Mouse (Mus musculus) testis, adult 2 months (tissue): ENCODE data around the gene 1700030K09Rik. TPM values are rescaled to one million over a fixed set of nuclear protein-coding genes. Genes with fewer than 3 reads are reported as not detected.
A peak's percentile ranks its signal among the peaks of the same experiment; 100 is the strongest.

Experiments
- H3K27ac ChIP-seq: fragments of 200-500 bp; 2 replicates; pipeline ENCODE4 v1.5.1; 2012; ENCODE audit warnings: low read depth, low read length; ENCODE audit not compliant: control insufficient read depth, insufficient read depth
- H3K27me3 ChIP-seq: fragments of 200-500 bp; 2 replicates; pipeline ENCODE4 v1.6.1; 2012; ENCODE audit warnings: mild to moderate bottlenecking, low read length, moderate library complexity; ENCODE audit not compliant: control insufficient read depth, insufficient read depth
- H3K36me3 ChIP-seq: fragments of 200-500 bp; 2 replicates; pipeline ENCODE4 v1.6.1; 2012; ENCODE audit warnings: mild to moderate bottlenecking, low read length; ENCODE audit not compliant: control insufficient read depth, insufficient read depth
- H3K4me1 ChIP-seq: fragments of 200-500 bp; 2 replicates; pipeline ENCODE4 v1.6.1; 2012; ENCODE audit warnings: low read length; ENCODE audit not compliant: control insufficient read depth, insufficient read depth
- H3K4me3 ChIP-seq: fragments of 200-500 bp; 2 replicates; pipeline ENCODE4 v1.5.1; 2012; ENCODE audit warnings: low read depth, mild to moderate bottlenecking, low read length, moderate library complexity, mixed read lengths; ENCODE audit not compliant: control insufficient read depth
- CTCF ChIP-seq: fragments of 200-500 bp; IDR thresholded peaks from 2 replicates; pipeline ENCODE4 v1.5.1; 2012; ENCODE audit warnings: low read depth, mild to moderate bottlenecking, inconsistent platforms, low read length, moderate library complexity; ENCODE audit not compliant: control insufficient read depth, insufficient read depth, insufficient replicate concordance
- POLR2A ChIP-seq: fragments of 200-500 bp; IDR thresholded peaks from 2 replicates; pipeline ENCODE4 v1.6.1; 2012; ENCODE audit warnings: low read depth, mild to moderate bottlenecking, inconsistent platforms, low read length, moderate library complexity; ENCODE audit not compliant: control insufficient read depth
- polyA plus RNA-seq: library from polyadenylated mRNA; depleted of rRNA; stranded (reverse); fragments of >200 nt; gene quantifications from 2 replicates; pipeline ENCODE4 v1.2.3, GENCODE M21; 2012

1700030K09Rik gene
- polyA plus RNA-seq, 1 experiment: 44.3 TPM

- H3K4me1 ChIP-seq: no peaks in the 10 kb centered on the region; the same call in 1 of the 2 replicates
- TF ChIP-seq CTCF (no peak), POLR2A (no peak)
- no peak overlapping the region for H3K4me3 ChIP-seq
- H3K36me3 ChIP-seq: no peaks in the 10 kb centered on the region
- H3K27me3 ChIP-seq: no peaks in the 10 kb centered on the region
- no peak overlapping the region for H3K27ac ChIP-seq
Measured at GRCm38 (mm10) chr8:72418073-72418472, 25.6 kb upstream of the 1700030K09Rik start.

DNA sequence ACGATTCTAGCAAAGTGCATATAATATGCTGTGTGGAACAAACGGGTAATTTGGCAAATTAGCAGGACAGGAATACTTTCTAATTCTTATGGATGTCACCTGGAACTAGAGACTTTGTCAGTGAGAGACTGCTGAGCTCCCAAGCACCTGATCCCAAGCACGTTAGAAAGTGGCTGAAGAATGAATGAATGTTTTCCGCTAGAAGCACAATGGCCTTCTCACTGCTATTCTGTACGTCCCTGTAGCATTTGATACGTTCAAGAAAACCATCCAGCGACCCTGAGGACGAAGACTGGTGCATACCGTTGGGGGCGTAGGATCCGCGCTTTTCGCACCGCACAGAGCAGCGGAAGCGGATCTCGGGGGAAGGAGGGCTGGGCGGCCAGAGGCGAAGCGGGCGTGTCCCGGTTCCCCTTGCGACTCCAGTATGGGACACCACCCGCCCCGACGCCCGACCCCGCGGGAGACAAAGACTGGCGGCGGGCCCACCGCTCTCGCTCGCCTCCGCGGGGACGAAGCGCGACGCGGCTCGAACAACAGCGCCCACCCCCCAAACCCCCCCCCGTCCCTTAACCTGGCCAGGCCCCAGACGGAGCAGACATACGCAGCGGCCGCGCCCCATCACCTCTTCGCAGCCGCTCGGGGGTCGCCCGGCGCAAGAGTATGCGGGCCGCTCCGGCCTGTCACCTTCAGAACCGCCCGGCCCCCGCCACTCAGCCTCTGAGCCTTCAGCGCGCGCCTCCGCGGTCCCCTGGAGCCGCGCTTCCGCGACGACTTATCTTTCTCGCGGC is 22.9 kb upstream of the 1700030K09Rik start:
- Histone ChIP-seq H3K27me3 (no peaks in the 10 kb centered on the region), H3K27ac (peak overlapping the region; percentile 84), H3K4me3 (peak overlapping the region; percentile 94), H3K4me1 (no peaks in the 10 kb centered on the region; the same call in 1 of the 2 replicates), H3K36me3 (no peaks in the 10 kb centered on the region)
- TF ChIP-seq POLR2A (no peak), CTCF (no peak)

GRCm38 (mm10) chr8:72421362-72422335 is 22.0 kb upstream of the 1700030K09Rik start, which contains the start of gene Eps15l1:
Gene Eps15l1 (minus strand): TSS chr8:72421460.
- H3K27me3 ChIP-seq: no peaks in the 10 kb centered on the region
- TF ChIP-seq POLR2A (peak; percentile 90), CTCF (no peak)
- peak within 1 kb of the TSS; percentile 84 for H3K27ac ChIP-seq
- no peaks in the 10 kb centered on the region for H3K36me3 ChIP-seq
- no peaks in the 10 kb centered on the region; the same call in 1 of the 2 replicates for H3K4me1 ChIP-seq
- peak within 1 kb of the TSS; percentile 94 for H3K4me3 ChIP-seq

DNA sequence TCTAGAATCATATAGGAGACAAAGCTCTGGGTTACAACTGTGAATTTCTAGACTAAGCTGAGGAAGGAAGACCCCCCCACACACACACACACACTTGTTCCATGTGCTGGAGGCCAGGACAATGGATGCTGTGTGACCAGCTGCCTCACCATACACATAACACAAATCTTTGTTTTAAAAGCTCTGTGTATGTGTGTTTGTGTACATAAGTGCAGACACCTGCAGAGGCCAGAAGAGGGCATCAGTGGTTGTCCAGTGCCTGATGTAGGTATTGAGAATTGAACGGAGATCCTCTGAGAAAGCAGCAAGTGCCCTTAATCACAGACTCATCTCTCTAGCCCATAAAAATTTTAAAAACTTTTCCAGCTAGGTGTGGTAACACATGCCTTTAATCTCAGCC is 20.8 kb upstream of the 1700030K09Rik start:
- H3K4me1 ChIP-seq: no peaks in the 10 kb centered on the region; the same call in 1 of the 2 replicates
- H3K27me3 ChIP-seq: no peaks in the 10 kb centered on the region
- no peak overlapping the region for H3K4me3 ChIP-seq
- no peaks in the 10 kb centered on the region for H3K36me3 ChIP-seq
- no peak overlapping the region for H3K27ac ChIP-seq
- TF ChIP-seq CTCF (no peak), POLR2A (no peak)

DNA sequence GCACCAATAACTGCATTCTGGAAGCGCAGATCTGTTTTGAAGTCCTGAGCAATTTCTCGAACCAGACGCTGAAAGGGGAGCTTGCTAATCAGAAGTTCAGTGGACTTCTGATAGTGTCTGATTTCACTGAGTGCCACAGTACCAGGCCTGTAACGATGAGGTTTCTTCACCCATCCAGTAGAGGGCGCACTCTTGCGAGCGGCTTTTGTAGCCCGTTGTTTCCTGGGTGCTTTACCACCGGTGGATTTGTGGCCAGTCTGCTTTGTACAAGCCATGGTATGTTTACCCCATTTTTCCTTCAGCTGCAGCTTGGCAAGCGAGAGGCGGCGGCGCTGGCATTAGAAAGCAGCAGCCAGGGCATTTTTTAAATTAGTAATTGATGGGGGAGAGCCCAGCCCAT is 14.0 kb upstream of the 1700030K09Rik start:
- H3K4me3 ChIP-seq: no peak overlapping the region
- H3K36me3 ChIP-seq: no peaks in the 10 kb centered on the region
- H3K27me3 ChIP-seq: no peaks in the 10 kb centered on the region
- no peak overlapping the region for H3K27ac ChIP-seq
- TF ChIP-seq POLR2A: no peak
- peak; percentile 63 for TF ChIP-seq CTCF
- no peaks in the 10 kb centered on the region for H3K4me1 ChIP-seq

GRCm38 (mm10) chr8:72434952-72435351 is 8.7 kb upstream of the 1700030K09Rik start:
- TF ChIP-seq CTCF (no peak), POLR2A (no peak)
- Histone ChIP-seq H3K36me3 (no peaks in the 10 kb centered on the region), H3K27ac (no peak overlapping the region), H3K4me1 (no peaks in the 10 kb centered on the region), H3K27me3 (no peaks in the 10 kb centered on the region), H3K4me3 (no peak overlapping the region)

DNA sequence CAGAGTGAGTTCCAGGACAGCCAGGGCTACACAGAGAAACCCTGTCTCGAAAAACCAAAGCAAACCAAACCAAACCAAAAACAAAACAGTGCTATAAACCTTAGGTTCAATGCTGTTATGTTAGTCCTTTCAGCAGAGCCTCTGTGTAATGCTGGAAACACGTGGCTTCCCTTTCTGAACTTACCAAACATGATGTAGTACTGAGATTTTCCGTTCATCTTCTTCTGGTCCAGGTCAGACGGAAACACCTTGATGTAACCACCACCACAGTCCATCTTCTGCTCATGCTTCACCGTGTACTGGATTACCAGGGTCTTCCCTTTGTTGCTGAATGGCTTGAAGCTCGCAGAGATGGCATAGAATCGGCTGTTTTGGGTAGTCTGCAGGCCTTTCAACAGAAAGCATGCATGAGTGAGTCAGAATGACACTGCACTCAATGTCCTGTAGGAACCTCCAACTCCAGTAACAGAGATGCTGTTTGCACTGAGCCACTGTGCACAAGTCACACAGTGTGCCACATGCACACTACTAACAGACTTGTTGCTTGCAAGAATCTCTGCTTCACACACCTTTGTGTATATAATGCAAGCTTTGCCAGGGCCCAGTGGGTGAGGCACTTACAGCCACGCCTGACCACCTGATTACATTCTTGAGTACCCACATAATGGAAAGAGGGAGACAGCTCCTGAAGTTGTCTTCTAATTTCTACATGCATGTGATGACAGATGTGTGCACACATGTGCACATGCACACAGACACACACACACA is 5.2 kb upstream of the 1700030K09Rik start:
- Histone ChIP-seq H3K4me3 (no peak overlapping the region), H3K27ac (no peak overlapping the region), H3K36me3 (no peaks in the 10 kb centered on the region), H3K4me1 (no peaks in the 10 kb centered on the region), H3K27me3 (no peaks in the 10 kb centered on the region)
- no peak for TF ChIP-seq CTCF
- TF ChIP-seq POLR2A: no peak
